Mouse (Mus musculus): ENCODE measurements around the gene Coro1b. TPM values are rescaled to one million over a fixed set of nuclear protein-coding genes. Genes with fewer than 3 reads are reported as not detected.

Coro1b gene
- polyA plus RNA-seq (2014; fragmentation: Illumina TruSeq; extraction: RNeasy Lipid Tissue Mini Kit (QIAGEN cat#74804); ENCODE audit: low read depth, low replicate concordance) = 31.5 TPM

GRCm38 (mm10) chr19:4148491-4148806 is at the start of gene Coro1b:
Gene Coro1b (plus strand): TSS chr19:4148619.

GRCm38 (mm10) chr19:4099837-4100717 is 48.3 kb upstream of the Coro1b start, which contains the start of gene Pitpnm1:
Gene Pitpnm1 (plus strand): TSS chr19:4099998.

GRCm38 (mm10) chr19:4125741-4126696 is 22.4 kb upstream of the Coro1b start, which contains the start of gene Aip:
Gene Aip (minus strand): TSS chr19:4125858.

GRCm38 (mm10) chr19:4139446-4139845 is 9.0 kb upstream of the Coro1b start, which contains the start of gene Gpr152:
Gene Gpr152 (plus strand): TSS chr19:4139787.

GRCm38 (mm10) chr19:4143759-4144268 is 4.6 kb upstream of the Coro1b start, which contains the start of gene Cabp4:
Gene Cabp4 (minus strand): TSS chr19:4144033.

GRCm38 (mm10) chr19:4153232-4153654 is 4.8 kb downstream of the Coro1b start, which contains the start of gene Ptprcap:
Gene Ptprcap (plus strand): TSS chr19:4153604.

GRCm38 (mm10) chr19:4162646-4163542 is 14.5 kb downstream of the Coro1b start, which contains the start of gene Rps6kb2:
Gene Rps6kb2 (minus strand): TSS chr19:4163354.

GRCm38 (mm10) chr19:4175368-4175947 is 27.0 kb downstream of the Coro1b start, which contains the start of gene Carns1:
Gene Carns1 (minus strand): TSS chr19:4175479.

GRCm38 (mm10) chr19:4190831-4191334 is 42.5 kb downstream of the Coro1b start, which contains the start of gene Tbc1d10c:
Gene Tbc1d10c (minus strand): TSS chr19:4191284.

GRCm38 (mm10) chr19:4191528-4192250 is 43.3 kb downstream of the Coro1b start, which contains the start of gene Ppp1ca:
Gene Ppp1ca (plus strand): TSS chr19:4192065.

GRCm38 (mm10) chr19:4201291-4201909 is 53.0 kb downstream of the Coro1b start, which contains the start of gene Rad9a:
Gene Rad9a (minus strand): TSS chr19:4201662.

Other genes starting within 250 kb of the Coro1b start
- gene Tcirg1, start 241.5 kb upstream of the Coro1b start, polyA plus RNA-seq (2014; fragmentation: Illumina TruSeq; extraction: RNeasy Lipid Tissue Mini Kit (QIAGEN cat#74804); ENCODE audit: low read depth, low replicate concordance) = 2.0 TPM
- gene Ndufs8, start 235.8 kb upstream of the Coro1b start, polyA plus RNA-seq (2014; fragmentation: Illumina TruSeq; extraction: RNeasy Lipid Tissue Mini Kit (QIAGEN cat#74804); ENCODE audit: low read depth, low replicate concordance) = 10.0 TPM
- gene Aldh3b1, start 218.8 kb upstream of the Coro1b start, polyA plus RNA-seq (2014; fragmentation: Illumina TruSeq; extraction: RNeasy Lipid Tissue Mini Kit (QIAGEN cat#74804); ENCODE audit: low read depth, low replicate concordance) = 9.5 TPM
- 2.3 TPM for gene Unc93b1, start 213.4 kb upstream of the Coro1b start, polyA plus RNA-seq (2014; fragmentation: Illumina TruSeq; extraction: RNeasy Lipid Tissue Mini Kit (QIAGEN cat#74804); ENCODE audit: low read depth, low replicate concordance)
- gene Aldh3b3, start 190.0 kb upstream of the Coro1b start, polyA plus RNA-seq (2014; fragmentation: Illumina TruSeq; extraction: RNeasy Lipid Tissue Mini Kit (QIAGEN cat#74804); ENCODE audit: low read depth, low replicate concordance) = not detected
- gene Aldh3b2, start 176.3 kb upstream of the Coro1b start, polyA plus RNA-seq (2014; fragmentation: Illumina TruSeq; extraction: RNeasy Lipid Tissue Mini Kit (QIAGEN cat#74804); ENCODE audit: low read depth, low replicate concordance) = 0.99 TPM
- 3.2 TPM for gene Acy3, start 162.0 kb upstream of the Coro1b start, polyA plus RNA-seq (2014; fragmentation: Illumina TruSeq; extraction: RNeasy Lipid Tissue Mini Kit (QIAGEN cat#74804); ENCODE audit: low read depth, low replicate concordance)
- gene Tbx10, start 155.9 kb upstream of the Coro1b start, polyA plus RNA-seq (2014; fragmentation: Illumina TruSeq; extraction: RNeasy Lipid Tissue Mini Kit (QIAGEN cat#74804); ENCODE audit: low read depth, low replicate concordance) = not detected
- gene Nudt8, start 148.0 kb upstream of the Coro1b start, polyA plus RNA-seq (2014; fragmentation: Illumina TruSeq; extraction: RNeasy Lipid Tissue Mini Kit (QIAGEN cat#74804); ENCODE audit: low read depth, low replicate concordance) = not detected
- not detected for gene Gm49405, start 148.0 kb upstream of the Coro1b start, polyA plus RNA-seq (2014; fragmentation: Illumina TruSeq; extraction: RNeasy Lipid Tissue Mini Kit (QIAGEN cat#74804); ENCODE audit: low read depth, low replicate concordance)
- gene Doc2g, start 145.3 kb upstream of the Coro1b start, polyA plus RNA-seq (2014; fragmentation: Illumina TruSeq; extraction: RNeasy Lipid Tissue Mini Kit (QIAGEN cat#74804); ENCODE audit: low read depth, low replicate concordance) = not detected
- gene Ndufv1, start 135.8 kb upstream of the Coro1b start, polyA plus RNA-seq (2014; fragmentation: Illumina TruSeq; extraction: RNeasy Lipid Tissue Mini Kit (QIAGEN cat#74804); ENCODE audit: low read depth, low replicate concordance) = 6.6 TPM
- gene Gstp1, start 110.6 kb upstream of the Coro1b start, polyA plus RNA-seq (2014; fragmentation: Illumina TruSeq; extraction: RNeasy Lipid Tissue Mini Kit (QIAGEN cat#74804); ENCODE audit: low read depth, low replicate concordance) = 19.5 TPM
- 9.4 TPM for gene Gstp2, start 102.6 kb upstream of the Coro1b start, polyA plus RNA-seq (2014; fragmentation: Illumina TruSeq; extraction: RNeasy Lipid Tissue Mini Kit (QIAGEN cat#74804); ENCODE audit: low read depth, low replicate concordance)
- gene Gstp3, start 89.0 kb upstream of the Coro1b start, polyA plus RNA-seq (2014; fragmentation: Illumina TruSeq; extraction: RNeasy Lipid Tissue Mini Kit (QIAGEN cat#74804); ENCODE audit: low read depth, low replicate concordance) = not detected
- gene Cabp2, start 67.0 kb upstream of the Coro1b start, polyA plus RNA-seq (2014; fragmentation: Illumina TruSeq; extraction: RNeasy Lipid Tissue Mini Kit (QIAGEN cat#74804); ENCODE audit: low read depth, low replicate concordance) = not detected
- gene Cdk2ap2, start 51.4 kb upstream of the Coro1b start, polyA plus RNA-seq (2014; fragmentation: Illumina TruSeq; extraction: RNeasy Lipid Tissue Mini Kit (QIAGEN cat#74804); ENCODE audit: low read depth, low replicate concordance) = 1.1 TPM
- gene Pitpnm1, start 48.6 kb upstream of the Coro1b start, polyA plus RNA-seq (2014; fragmentation: Illumina TruSeq; extraction: RNeasy Lipid Tissue Mini Kit (QIAGEN cat#74804); ENCODE audit: low read depth, low replicate concordance) = 0.87 TPM
- 1.1 TPM for gene Aip, start 22.8 kb upstream of the Coro1b start, polyA plus RNA-seq (2014; fragmentation: Illumina TruSeq; extraction: RNeasy Lipid Tissue Mini Kit (QIAGEN cat#74804); ENCODE audit: low read depth, low replicate concordance)
- not detected for gene Gpr152, start 8.8 kb upstream of the Coro1b start, polyA plus RNA-seq (2014; fragmentation: Illumina TruSeq; extraction: RNeasy Lipid Tissue Mini Kit (QIAGEN cat#74804); ENCODE audit: low read depth, low replicate concordance)
- gene Cabp4, start 4.6 kb upstream of the Coro1b start, polyA plus RNA-seq (2014; fragmentation: Illumina TruSeq; extraction: RNeasy Lipid Tissue Mini Kit (QIAGEN cat#74804); ENCODE audit: low read depth, low replicate concordance) = not detected
- 3.5 TPM for gene Ptprcap, start 5.0 kb downstream of the Coro1b start, polyA plus RNA-seq (2014; fragmentation: Illumina TruSeq; extraction: RNeasy Lipid Tissue Mini Kit (QIAGEN cat#74804); ENCODE audit: low read depth, low replicate concordance)
- 3.1 TPM for gene Rps6kb2, start 14.7 kb downstream of the Coro1b start, polyA plus RNA-seq (2014; fragmentation: Illumina TruSeq; extraction: RNeasy Lipid Tissue Mini Kit (QIAGEN cat#74804); ENCODE audit: low read depth, low replicate concordance)
- gene Carns1, start 26.9 kb downstream of the Coro1b start, polyA plus RNA-seq (2014; fragmentation: Illumina TruSeq; extraction: RNeasy Lipid Tissue Mini Kit (QIAGEN cat#74804); ENCODE audit: low read depth, low replicate concordance) = 0.93 TPM
- not detected for gene Tbc1d10c, start 42.7 kb downstream of the Coro1b start, polyA plus RNA-seq (2014; fragmentation: Illumina TruSeq; extraction: RNeasy Lipid Tissue Mini Kit (QIAGEN cat#74804); ENCODE audit: low read depth, low replicate concordance)
- gene Ppp1ca, start 43.4 kb downstream of the Coro1b start, polyA plus RNA-seq (2014; fragmentation: Illumina TruSeq; extraction: RNeasy Lipid Tissue Mini Kit (QIAGEN cat#74804); ENCODE audit: low read depth, low replicate concordance) = 103 TPM
- 3.1 TPM for gene Rad9a, start 53.0 kb downstream of the Coro1b start, polyA plus RNA-seq (2014; fragmentation: Illumina TruSeq; extraction: RNeasy Lipid Tissue Mini Kit (QIAGEN cat#74804); ENCODE audit: low read depth, low replicate concordance)
- 0.70 TPM for gene Clcf1, start 65.6 kb downstream of the Coro1b start, polyA plus RNA-seq (2014; fragmentation: Illumina TruSeq; extraction: RNeasy Lipid Tissue Mini Kit (QIAGEN cat#74804); ENCODE audit: low read depth, low replicate concordance)
- gene AC109138.7, start 65.7 kb downstream of the Coro1b start, polyA plus RNA-seq (2014; fragmentation: Illumina TruSeq; extraction: RNeasy Lipid Tissue Mini Kit (QIAGEN cat#74804); ENCODE audit: low read depth, low replicate concordance) = not detected
- gene Pold4, start 83.3 kb downstream of the Coro1b start, polyA plus RNA-seq (2014; fragmentation: Illumina TruSeq; extraction: RNeasy Lipid Tissue Mini Kit (QIAGEN cat#74804); ENCODE audit: low read depth, low replicate concordance) = not detected
- 3.0 TPM for gene Ssh3, start 120.6 kb downstream of the Coro1b start, polyA plus RNA-seq (2014; fragmentation: Illumina TruSeq; extraction: RNeasy Lipid Tissue Mini Kit (QIAGEN cat#74804); ENCODE audit: low read depth, low replicate concordance)
- gene Ankrd13d, start 134.5 kb downstream of the Coro1b start, polyA plus RNA-seq (2014; fragmentation: Illumina TruSeq; extraction: RNeasy Lipid Tissue Mini Kit (QIAGEN cat#74804); ENCODE audit: low read depth, low replicate concordance) = not detected
- 10.8 TPM for gene Grk2, start 157.6 kb downstream of the Coro1b start, polyA plus RNA-seq (2014; fragmentation: Illumina TruSeq; extraction: RNeasy Lipid Tissue Mini Kit (QIAGEN cat#74804); ENCODE audit: low read depth, low replicate concordance)
- gene Kdm2a, start 249.7 kb downstream of the Coro1b start, polyA plus RNA-seq (2014; fragmentation: Illumina TruSeq; extraction: RNeasy Lipid Tissue Mini Kit (QIAGEN cat#74804); ENCODE audit: low read depth, low replicate concordance) = 63.7 TPM